Mouse (Mus musculus) heart, adult 2 months (tissue): ENCODE data around the gene Rffl. TPM values are rescaled to one million over a fixed set of nuclear protein-coding genes. Genes with fewer than 3 reads are reported as not detected.
"Not testable (repeated sequence)": the region's sequence is repeated elsewhere in the genome, so short reads cannot be mapped to it uniquely, and the experiment has no call there.

ENCODE experiments used
- DNase-seq, 2 experiments: peaks; one replicate each; pipeline ENCODE4 v3.0.0; 2021
- H3K27ac ChIP-seq: fragments of 200-600 bp; 2 replicates; pipeline ENCODE4 v1.8.1; 2022
- H3K27me3 ChIP-seq: fragments of 200-500 bp; 2 replicates; pipeline ENCODE4 v1.6.1; 2012; ENCODE audit warnings: mild to moderate bottlenecking, low read length, inconsistent platforms, mixed read lengths; ENCODE audit not compliant: control insufficient read depth, insufficient read depth
- H3K36me3 ChIP-seq: fragments of 200-500 bp; 2 replicates; pipeline ENCODE4 v1.6.1; 2012; ENCODE audit warnings: low read length, inconsistent platforms; ENCODE audit not compliant: control insufficient read depth, insufficient read depth
- H3K4me1 ChIP-seq: fragments of 200-500 bp; 2 replicates; pipeline ENCODE4 v1.6.1; 2011; ENCODE audit warnings: low read length; ENCODE audit not compliant: control insufficient read depth, insufficient read depth
- H3K4me3 ChIP-seq: fragments of 200-600 bp; 2 replicates; pipeline ENCODE4 v1.8.1; 2022
- H3K79me2 ChIP-seq: fragments of 200-500 bp; replicated peaks from 2 replicates; pipeline ENCODE4 v1.6.1; 2012; ENCODE audit warnings: mild to moderate bottlenecking, inconsistent platforms, low read length, moderate library complexity, mixed read lengths; ENCODE audit not compliant: control insufficient read depth, insufficient read depth
- H3K9ac ChIP-seq: fragments of 200-500 bp; 2 replicates; pipeline ENCODE4 v1.6.1; 2012; ENCODE audit warnings: low read depth, mild to moderate bottlenecking, control low read depth, inconsistent platforms, low read length, mixed read lengths
- CTCF ChIP-seq: fragments of 200-600 bp; IDR thresholded peaks from 2 replicates; pipeline ENCODE4 v1.8.1; 2022; ENCODE audit warnings: antibody characterized with exemption, mild to moderate bottlenecking, moderate library complexity
- EP300 ChIP-seq: fragments of 200-500 bp; IDR thresholded peaks from 2 replicates; pipeline ENCODE4 v1.6.1; 2011; ENCODE audit warnings: low read depth, low read length, control low read depth; ENCODE audit not compliant: insufficient read depth
- POLR2A ChIP-seq: fragments of 200-500 bp; IDR thresholded peaks from 2 replicates; pipeline ENCODE4 v1.6.1; 2011; ENCODE audit warnings: mild to moderate bottlenecking, low read depth, low read length, control low read depth; ENCODE audit not compliant: insufficient read depth
- WGBS: fragments of 180-500 bp; shearing (Covaris S2); methylation state at CpG from one replicate; pipeline ENCODE4 v1.1.7; 2018; 5-methylcytosine and 5-hydroxymethylcytosine counted together
- intact Hi-C: fragments of 180-260 bp; cut with DNase I; formaldehyde crosslinking; loops from one replicate; pipeline ENCODE4 v1.15.1; 2025
- polyA plus RNA-seq: library from polyadenylated mRNA; depleted of rRNA; stranded (reverse); fragments of >200 nt; gene quantifications from 2 replicates; pipeline ENCODE4 v1.2.3, GENCODE M21; 2012
- total RNA-seq, 2 experiments: library from RNA; stranded (reverse); gene quantifications; 2 replicates each; pipeline ENCODE4 v1.2.3; 2021

Gene Rffl
- total and polyA plus RNA-seq, 3 experiments: 4.0 to 4.6 (median 4.3) TPM

GRCm38 (mm10) chr11:82837192-82837591 lies 33.8 kb downstream of the Rffl start:
- H3K27me3 ChIP-seq: no peaks in the 10 kb centered on the region
- H3K9ac ChIP-seq: no peak overlapping the region
- H3K4me3 ChIP-seq: no peak overlapping the region
- intact Hi-C loops: loop anchor here (5.0 kb wide), 1 partner anchor 35 kb away; the partner anchor contains the start of gene Rffl
- 38% methylated on average over 7 of the region's 7 CpGs for WGBS
- peak overlapping the region; percentile 47 for H3K27ac ChIP-seq
- no peaks in the 10 kb centered on the region for H3K36me3 ChIP-seq
- peaks cover 10% of the 10 kb centered on the region for H3K4me1 ChIP-seq
- DNase-seq: peak in 1 of 2 experiments; percentile 42
- H3K79me2 ChIP-seq: no peaks in the 10 kb centered on the region; the same call in 1 of the 2 replicates
- TF ChIP-seq POLR2A (no peak), CTCF (no peak)

GRCm38 (mm10) chr11:82835616-82836432 lies 35.2 kb downstream of the Rffl start:
- no peak overlapping the region for H3K9ac ChIP-seq
- no peak overlapping the region for H3K4me3 ChIP-seq
- peaks cover 10% of the 10 kb centered on the region for H3K4me1 ChIP-seq
- DNase-seq: no peak
- intact Hi-C loops: loop anchor here (5.0 kb wide), 1 partner anchor 36 kb away; the partner anchor contains the start of gene Rffl
- no peak overlapping the region; the same call in 1 of the 2 replicates for H3K27ac ChIP-seq
- no peaks in the 10 kb centered on the region for H3K27me3 ChIP-seq
- H3K36me3 ChIP-seq: peaks cover 1% of the 10 kb centered on the region; the same call in 1 of the 2 replicates
- no peak for TF ChIP-seq EP300
- no peak for TF ChIP-seq POLR2A
- 69% methylated on average over 11 of the region's 11 CpGs for WGBS
- no peaks in the 10 kb centered on the region; the same call in 1 of the 2 replicates for H3K79me2 ChIP-seq

- DNase-seq, H3K79me2 ChIP-seq, H3K36me3 ChIP-seq, H3K27me3 ChIP-seq, H3K27ac ChIP-seq, H3K9ac ChIP-seq, H3K4me3 ChIP-seq: not testable (repeated sequence)
- H3K4me1 ChIP-seq: peaks cover 10% of the 10 kb centered on the region
- 85% methylated on average over 7 of the region's 7 CpGs for WGBS
- intact Hi-C loops: loop anchor here (5.0 kb wide), 1 partner anchor 52 kb away; the partner anchor contains the start of gene Lig3
These were observed 36.7 kb downstream of the Rffl start for GRCm38 (mm10) chr11:82834359-82834758.

- DNase-seq: no peak
- peaks cover 10% of the 10 kb centered on the region for H3K4me1 ChIP-seq
- no peak overlapping the region for H3K27ac ChIP-seq
- WGBS: 85% methylated on average over 8 of the region's 8 CpGs
- intact Hi-C loops: loop anchor here (5.0 kb wide), 1 partner anchor 52 kb away; the partner anchor contains the start of gene Lig3
- no peak overlapping the region for H3K9ac ChIP-seq
- H3K27me3 ChIP-seq: no peaks in the 10 kb centered on the region
- no peak overlapping the region for H3K4me3 ChIP-seq
- peaks cover 2% of the 10 kb centered on the region; the same call in 1 of the 2 replicates for H3K36me3 ChIP-seq
- TF ChIP-seq EP300 (no peak), POLR2A (no peak), CTCF (no peak)
- H3K79me2 ChIP-seq: no peaks in the 10 kb centered on the region
These were observed 37.1 kb downstream of the Rffl start for GRCm38 (mm10) chr11:82833929-82834328.

GRCm38 (mm10) chr11:82832402-82832801 lies 38.6 kb downstream of the Rffl start:
- WGBS: 81% methylated on average over 10 of the region's 10 CpGs
- intact Hi-C loops: loop anchor here (5.0 kb wide), 1 partner anchor 50 kb away; the partner anchor contains the start of gene Lig3
- not testable (repeated sequence) for DNase-seq

More at GRCm38 (mm10) chr11:82832402-82832801, 38.6 kb downstream of the Rffl start:
- H3K36me3 ChIP-seq, H3K4me1 ChIP-seq, H3K9ac ChIP-seq, H3K27ac ChIP-seq, H3K79me2 ChIP-seq, H3K27me3 ChIP-seq, H3K4me3 ChIP-seq: not testable (repeated sequence)
